Mouse (Mus musculus): ENCODE data around the gene Rxylt1. TPM values are rescaled to one million over a fixed set of nuclear protein-coding genes. Genes with fewer than 3 reads are reported as not detected.

Rxylt1 gene
- polyA plus RNA-seq, 1 experiment from 2014 or later: 38.5 TPM

DNA sequence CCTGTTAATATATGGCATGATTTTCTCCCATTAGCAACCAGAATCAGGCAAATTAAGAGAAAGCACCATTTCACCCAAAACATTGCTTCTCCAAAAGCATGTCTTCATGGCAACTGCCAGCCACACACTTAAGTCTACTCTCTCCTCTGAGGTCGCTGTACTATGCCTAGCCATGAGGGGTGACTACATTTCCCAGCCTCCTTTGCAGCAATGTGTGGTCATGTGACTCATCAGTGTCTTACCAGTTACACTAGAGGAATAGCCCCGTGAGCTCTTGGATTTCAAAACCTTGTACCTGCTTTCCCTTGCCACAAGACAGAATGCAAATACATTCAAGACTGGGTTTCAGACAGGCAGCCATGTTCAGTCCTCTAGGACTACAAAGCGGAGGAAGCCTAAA is 58.6 kb downstream of the Rxylt1 start:
- Histone ChIP-seq H3K4me1 (replicated peaks) (peaks cover 15% of the 10 kb centered on the region), H3K27me3 (no peaks in the 10 kb centered on the region), H3K9ac (no peak overlapping the region), H3K4me2 (no peak overlapping the region), H3K4me3 (no peak overlapping the region), H3K36me3 (peaks cover 20% of the 10 kb centered on the region), H3K27ac (no peak overlapping the region), H3K9me3 (no peaks in the 10 kb centered on the region)
- ATAC-seq (ENCODE audit: low FRiP score): peak; percentile 57; the same call in 1 of the 2 replicates
- WGBS: 61% methylated on average over 3 of the region's 3 CpGs

- no peak overlapping the region for H3K4me2 ChIP-seq
- H3K9ac ChIP-seq: no peak overlapping the region
- H3K4me1 ChIP-seq (replicated peaks): peaks cover 6% of the 10 kb centered on the region; the same call in 1 of the 2 replicates
- no peaks in the 10 kb centered on the region for H3K27me3 ChIP-seq
- ATAC-seq (ENCODE audit: low FRiP score): no peak
- 83% methylated on average over 5 of the region's 5 CpGs for WGBS
- peaks cover 12% of the 10 kb centered on the region for H3K36me3 ChIP-seq
- no peaks in the 10 kb centered on the region for H3K9me3 ChIP-seq
- H3K4me3 ChIP-seq: no peak overlapping the region
- no peak overlapping the region for H3K27ac ChIP-seq
Measured at GRCm38 (mm10) chr10:122033271-122033670, 63.9 kb downstream of the Rxylt1 start.

DNA sequence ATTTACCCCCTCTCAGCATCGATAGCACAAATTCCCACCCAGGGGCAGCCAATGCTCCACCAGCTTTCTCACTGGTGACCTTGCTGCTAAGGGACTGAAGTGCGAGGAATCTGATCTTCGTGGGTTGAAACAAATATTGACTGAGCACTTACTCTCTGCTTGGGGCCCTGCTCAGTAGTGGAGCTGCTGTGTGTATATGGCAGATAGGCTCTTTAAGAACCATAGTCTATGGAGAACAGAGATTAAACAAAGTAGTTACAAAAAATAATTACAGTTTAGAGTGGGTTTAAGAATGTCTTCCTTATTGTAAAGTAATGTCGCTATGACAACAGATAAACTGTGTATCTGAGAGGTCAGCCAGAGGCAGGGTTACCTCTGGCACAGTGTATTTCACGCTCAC is 66.8 kb downstream of the Rxylt1 start:
- H3K4me2 ChIP-seq: no peak overlapping the region
- no peak for ATAC-seq (ENCODE audit: low FRiP score)
- 80% methylated on average over 5 of the region's 5 CpGs for WGBS

DNA sequence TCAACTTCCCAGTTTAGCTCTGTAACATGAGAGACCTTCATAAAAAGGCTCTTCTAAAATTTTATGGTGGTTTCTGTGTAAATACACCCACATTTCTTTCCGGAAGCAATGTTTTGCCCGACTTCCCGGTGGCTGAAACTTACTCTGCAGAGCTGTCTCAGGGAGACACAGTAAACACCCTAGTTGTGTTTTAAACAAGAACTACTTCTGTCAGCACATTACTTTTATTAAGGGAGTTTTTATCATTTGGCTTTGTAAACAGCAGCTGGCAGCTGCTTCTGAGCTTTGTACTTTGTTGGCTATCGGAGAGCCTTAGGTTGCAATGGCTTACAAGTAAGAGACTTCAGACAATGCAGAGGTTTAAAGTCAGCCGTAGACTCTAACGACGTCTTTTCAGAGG is 67.4 kb downstream of the Rxylt1 start:
- Histone ChIP-seq H3K4me2 (no peak overlapping the region), H3K4me1 (replicated peaks) (peaks cover 6% of the 10 kb centered on the region; the same call in 1 of the 2 replicates), H3K27me3 (no peaks in the 10 kb centered on the region), H3K9ac (no peak overlapping the region), H3K27ac (no peak overlapping the region), H3K4me3 (no peak overlapping the region), H3K9me3 (no peaks in the 10 kb centered on the region), H3K36me3 (peaks cover 13% of the 10 kb centered on the region)
- WGBS: 83% methylated on average over 7 of the region's 7 CpGs
- no peak for ATAC-seq (ENCODE audit: low FRiP score)

More for the DNA sequence above, 66.8 kb downstream of the Rxylt1 start:
- no peaks in the 10 kb centered on the region for H3K27me3 ChIP-seq
- no peak overlapping the region for H3K27ac ChIP-seq
- peaks cover 8% of the 10 kb centered on the region for H3K36me3 ChIP-seq
- H3K4me1 ChIP-seq (replicated peaks): peaks cover 6% of the 10 kb centered on the region; the same call in 1 of the 2 replicates
- no peak overlapping the region for H3K4me3 ChIP-seq
- H3K9ac ChIP-seq: no peak overlapping the region
- no peaks in the 10 kb centered on the region for H3K9me3 ChIP-seq

Other genes with a start within 250 kb of the Rxylt1 start
- 39.9 and 42.0 TPM in 2 replicates for gene Srgap1, start 50.1 kb downstream of the Rxylt1 start, polyA plus RNA-seq (2015; fragmentation: Nextera tagmentation; extraction: Ambion mirVana)

Measured in hindbrain, embryonic 13.5 days (tissue).